Mouse (Mus musculus) megakaryocyte, adult 5-6 weeks (primary cell): Measurements from ENCODE around the gene Pls3. TPM values are rescaled to one million over a fixed set of nuclear protein-coding genes. Genes with fewer than 3 reads are reported as not detected.

Experiments
- ATAC-seq: 2 replicates; pipeline ENCODE4 v1.8.0; 2016; ENCODE audit warnings: mild to moderate bottlenecking, inconsistent platforms; ENCODE audit not compliant: poor library complexity, severe bottlenecking
- total RNA-seq, 2 experiments: library from RNA; stranded (forward) in 1 of 2; stranded (reverse) in 1 of 2; fragments of 153-499, 151-499 nt in 1 of 2; fragments of 221-1000, 200-1000 nt in 1 of 2; gene quantifications; 2 replicates each; pipeline versions ENCODE4 v1.2.3 to v1.2.4; 2015 to 2017

Pls3 gene
- total RNA-seq (2015) = 2.7 and 3.2 TPM in 2 replicates
- 2.2 and 2.4 TPM in 2 replicates for total RNA-seq (2017)

DNA sequence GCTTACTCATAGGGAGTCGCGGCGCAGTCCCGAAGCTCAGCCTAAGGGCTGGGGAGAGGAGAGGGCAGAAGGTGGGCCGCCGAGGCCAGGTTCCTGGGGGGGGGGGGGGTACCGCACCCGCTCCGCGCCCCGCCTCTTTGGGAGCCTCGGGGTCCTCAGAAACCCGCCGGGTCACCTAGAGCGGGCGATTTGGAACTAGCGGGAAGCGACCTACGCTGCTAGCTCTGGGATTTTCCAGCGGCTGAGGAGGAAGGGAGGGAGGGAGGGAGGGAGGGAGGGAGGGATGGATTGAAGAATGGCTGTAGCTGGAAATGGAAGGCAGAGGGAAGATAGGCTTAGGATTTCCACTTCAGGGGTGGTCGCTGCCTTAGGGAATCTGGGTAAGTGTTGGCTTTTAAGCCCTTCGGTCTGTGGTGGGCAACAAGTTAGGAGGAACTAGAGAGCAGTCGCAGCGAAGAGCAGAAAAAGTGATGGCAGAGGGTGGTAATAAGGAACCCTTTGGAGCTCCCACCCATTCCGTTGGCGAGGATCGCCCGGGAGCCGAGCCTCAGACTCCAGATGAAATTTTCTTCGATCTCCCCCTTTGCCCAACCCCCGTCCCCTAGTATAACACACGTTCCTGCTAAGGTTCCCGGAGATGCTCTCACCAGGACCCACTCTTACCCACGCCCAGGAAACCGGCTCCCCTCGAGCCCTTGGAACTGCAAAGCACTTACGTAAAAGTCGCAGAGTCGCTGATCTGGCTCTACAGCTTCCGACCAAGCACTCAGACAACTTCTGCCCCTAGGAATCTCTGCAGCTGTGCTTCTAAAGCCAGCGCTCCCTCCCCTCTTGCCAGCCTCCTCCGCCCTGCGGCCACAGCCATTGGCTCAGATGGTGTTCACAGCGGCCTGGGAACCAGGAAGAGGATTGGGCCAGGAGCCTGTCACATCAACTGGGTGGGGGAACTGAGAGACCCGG is at the start of gene Pls3:
Pls3 (minus strand) TSS at position 851 of the 960 bp plus-strand sequence.
- ATAC-seq = peak; percentile 98

DNA sequence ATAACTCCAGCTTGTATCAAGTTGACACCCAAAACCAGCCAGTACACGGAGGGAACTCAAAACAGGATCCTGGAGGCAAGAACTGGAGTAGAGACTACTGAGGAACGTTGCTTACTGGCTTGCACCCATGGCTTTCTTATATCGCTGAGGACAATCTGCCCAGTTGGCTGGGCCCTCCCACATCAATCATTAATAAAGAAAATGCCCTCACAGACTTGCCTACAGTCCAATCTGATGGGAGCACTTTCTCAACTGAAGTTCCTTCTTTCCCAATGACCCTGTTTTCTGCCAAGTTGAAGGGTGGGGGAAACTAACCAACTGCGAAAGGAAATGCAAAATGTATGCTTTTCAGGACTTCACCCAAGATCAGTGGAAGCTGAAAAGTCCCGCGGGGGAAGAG is 20.7 kb upstream of the Pls3 start:
- no peak for ATAC-seq

DNA sequence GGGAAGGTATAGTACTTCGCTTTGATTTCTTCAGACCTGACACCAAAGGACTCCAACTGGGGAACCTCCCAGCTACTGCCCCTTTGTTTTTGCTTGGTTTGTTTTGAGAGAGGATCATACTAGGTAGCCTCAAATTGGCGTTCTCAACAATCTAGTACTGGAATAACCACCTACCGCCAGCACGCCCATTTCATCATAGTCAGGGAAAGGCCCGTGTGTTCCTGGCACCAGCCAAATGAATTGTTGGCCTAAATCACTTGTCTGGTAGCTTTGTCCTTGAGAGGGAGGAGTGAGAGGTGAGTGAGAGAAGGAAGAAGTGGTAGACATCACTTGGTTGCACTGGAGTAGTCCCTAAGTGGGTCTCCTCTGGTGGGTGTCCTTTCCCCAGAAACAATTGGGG is 584 bp upstream of the Pls3 start:
- no peak for ATAC-seq

- no peak for ATAC-seq
Measured at GRCm38 (mm10) chrX:75873813-75874212, 1.2 kb downstream of the Pls3 start.

DNA sequence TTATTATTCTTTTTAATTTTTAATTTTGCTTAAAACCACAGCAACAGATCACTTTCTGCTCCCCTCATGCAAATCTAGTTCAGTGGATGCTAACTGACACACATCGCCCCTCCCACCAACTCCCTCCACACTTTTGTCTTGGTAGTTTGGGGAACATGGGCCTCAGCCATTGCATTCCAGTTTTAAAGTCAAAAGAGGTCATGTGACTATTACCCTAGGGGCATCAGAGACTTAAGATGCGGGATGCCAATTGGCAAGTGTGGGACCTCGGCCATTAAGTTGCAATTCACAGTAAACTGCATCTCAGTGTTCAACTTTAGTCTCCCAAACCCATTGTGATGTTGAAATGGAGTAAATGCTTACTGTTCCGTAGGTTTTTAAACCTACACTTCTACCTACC is 1.7 kb downstream of the Pls3 start:
- ATAC-seq = no peak

GRCm38 (mm10) chrX:75871855-75872254 is 3.1 kb downstream of the Pls3 start:
- ATAC-seq = no peak

GRCm38 (mm10) chrX:75861715-75862114 is 13.3 kb downstream of the Pls3 start:
- ATAC-seq = no peak

- no peak for ATAC-seq
Measured at GRCm38 (mm10) chrX:75854294-75854693, 20.7 kb downstream of the Pls3 start.

DNA sequence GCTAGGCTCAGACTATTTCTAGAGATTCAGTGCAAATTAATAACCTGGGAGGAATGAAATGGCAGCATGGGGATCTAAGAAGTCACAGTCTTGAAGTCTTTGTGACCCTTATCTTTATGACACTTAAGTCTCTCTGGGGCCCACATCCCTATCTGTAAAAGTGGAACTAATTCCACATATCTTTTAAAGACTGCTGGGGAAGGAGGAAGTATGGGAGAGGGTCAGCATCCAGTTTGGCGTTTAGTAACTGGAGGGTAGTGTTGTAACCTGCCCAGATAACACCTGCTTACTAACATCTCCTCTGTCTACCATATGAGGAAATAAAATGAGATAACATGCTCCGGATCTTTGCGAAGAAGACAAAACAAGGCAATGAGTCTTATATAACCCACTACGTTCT is 30.7 kb downstream of the Pls3 start:
- no peak for ATAC-seq

GRCm38 (mm10) chrX:75842835-75843234 is 32.1 kb downstream of the Pls3 start:
- ATAC-seq = no peak

DNA sequence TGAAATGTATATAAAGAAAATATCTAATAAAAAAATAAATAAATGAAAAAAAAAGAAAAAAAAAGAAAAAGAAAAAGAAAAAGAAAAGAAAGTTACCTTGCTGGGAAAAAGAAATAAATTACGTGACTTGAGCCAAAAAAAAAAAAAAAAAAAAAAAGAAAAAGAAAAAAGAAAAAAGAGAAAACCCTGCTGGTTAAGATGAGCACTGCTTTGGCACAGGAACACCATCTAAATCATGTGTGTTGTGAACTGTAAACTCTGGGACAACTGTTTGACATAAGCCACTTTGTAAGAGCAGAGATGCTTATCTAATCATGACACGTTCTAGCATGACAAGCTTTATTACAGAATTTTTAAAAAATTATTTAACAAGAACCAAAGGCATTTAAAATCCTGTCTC is 32.9 kb downstream of the Pls3 start:
- no peak for ATAC-seq

DNA sequence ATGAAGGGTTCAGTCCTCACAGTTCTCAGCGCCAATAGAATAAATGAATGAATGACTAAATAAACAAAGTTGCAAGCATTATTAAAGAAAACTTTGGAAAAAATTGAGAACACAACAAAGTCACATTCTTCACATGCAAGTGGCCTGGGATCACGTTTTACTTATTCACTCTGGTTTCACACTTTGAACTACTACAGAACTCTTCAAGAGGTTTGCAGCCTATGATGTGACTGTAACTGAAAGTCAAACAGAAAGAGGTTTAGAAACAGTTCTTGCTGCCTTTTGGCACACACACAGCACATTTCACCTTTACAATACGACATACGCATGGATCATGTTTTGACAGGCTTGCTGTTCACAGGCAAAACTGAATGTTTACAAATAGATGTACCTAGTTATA is 34.7 kb downstream of the Pls3 start:
- ATAC-seq = no peak

DNA sequence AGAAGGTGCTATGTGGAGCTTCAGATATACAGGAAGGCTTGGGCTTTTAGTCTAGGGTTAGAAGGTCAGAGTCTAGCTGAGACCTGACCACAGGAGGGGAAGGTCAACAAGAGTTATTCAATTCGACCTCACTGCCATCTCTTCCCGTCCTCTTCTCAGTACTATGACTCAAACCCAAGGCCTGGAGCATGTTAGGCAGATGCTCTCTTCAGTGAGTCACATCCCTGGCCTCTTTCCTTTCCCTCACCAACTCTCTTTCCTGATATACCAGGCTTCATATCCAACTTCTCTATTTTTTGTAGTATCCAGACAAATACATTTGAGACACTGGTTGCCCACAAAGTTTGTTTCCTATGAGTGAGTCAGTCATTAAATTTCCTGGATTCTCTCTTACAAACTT is 40.1 kb downstream of the Pls3 start:
- ATAC-seq = no peak

- no peak for ATAC-seq
Measured at GRCm38 (mm10) chrX:75834286-75834685, 40.7 kb downstream of the Pls3 start.

DNA sequence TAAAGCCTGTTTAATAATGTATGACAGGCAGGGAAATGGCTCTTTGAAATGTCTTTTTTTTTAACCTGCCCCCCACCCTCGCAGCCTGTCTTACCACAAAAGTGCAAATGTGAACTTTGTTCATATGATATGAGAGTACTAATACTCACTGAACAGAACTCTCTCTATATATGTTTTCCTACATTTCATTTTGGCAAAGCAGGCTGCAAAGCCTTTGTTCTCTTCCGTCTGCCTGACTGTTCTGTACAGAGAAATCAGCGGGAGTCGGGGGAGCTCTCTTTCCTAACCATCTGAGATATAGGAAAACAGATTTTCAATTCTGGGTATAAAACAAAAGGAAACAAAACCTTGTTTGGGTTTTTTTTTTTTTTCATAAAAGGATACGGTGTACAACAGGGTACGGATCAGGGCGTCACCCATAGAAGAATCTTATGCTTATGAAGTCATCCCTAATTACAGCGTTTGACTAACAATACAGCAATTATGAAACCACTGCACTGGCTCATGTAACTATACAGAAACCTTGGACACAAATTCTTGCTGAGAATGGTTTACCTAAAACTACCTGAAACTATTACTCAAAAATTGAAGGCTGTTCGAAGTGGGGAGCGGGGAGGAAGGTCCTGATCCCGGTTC is 41.9 kb downstream of the Pls3 start:
- no peak for ATAC-seq

- no peak for ATAC-seq
Measured at GRCm38 (mm10) chrX:75829867-75830255, 45.1 kb downstream of the Pls3 start.

DNA sequence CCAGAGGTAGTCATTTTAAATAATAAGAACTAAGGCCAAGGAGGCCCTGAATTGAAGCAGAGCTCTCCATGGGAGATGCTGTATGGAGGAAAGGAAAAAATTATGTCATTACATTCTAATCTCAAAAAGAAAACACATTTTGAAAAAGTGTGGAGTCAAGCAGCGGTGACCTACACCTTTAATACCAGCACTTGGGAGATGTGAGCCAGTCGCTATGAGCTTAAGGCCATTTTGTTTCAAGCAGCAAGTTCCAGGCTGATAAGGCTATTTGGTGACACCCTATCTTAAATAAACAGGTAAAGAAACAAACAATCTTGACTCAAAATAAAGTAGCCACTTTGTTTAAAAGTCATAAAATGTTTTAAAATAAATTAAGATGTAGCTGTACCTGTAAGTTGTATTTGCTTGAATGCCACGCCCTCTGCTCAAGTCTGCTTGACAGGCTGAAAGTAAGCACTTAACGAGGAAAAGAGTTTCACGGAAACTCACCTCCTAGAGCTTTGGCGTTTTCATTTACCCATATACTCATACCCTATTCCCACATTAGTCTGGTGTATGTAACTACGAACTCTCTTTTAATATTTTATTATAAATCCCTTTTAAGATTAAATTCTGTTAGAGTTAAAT is 45.6 kb downstream of the Pls3 start:
- ATAC-seq = no peak

- ATAC-seq = no peak
Measured at GRCm38 (mm10) chrX:75818647-75819271, 56.2 kb downstream of the Pls3 start.

DNA sequence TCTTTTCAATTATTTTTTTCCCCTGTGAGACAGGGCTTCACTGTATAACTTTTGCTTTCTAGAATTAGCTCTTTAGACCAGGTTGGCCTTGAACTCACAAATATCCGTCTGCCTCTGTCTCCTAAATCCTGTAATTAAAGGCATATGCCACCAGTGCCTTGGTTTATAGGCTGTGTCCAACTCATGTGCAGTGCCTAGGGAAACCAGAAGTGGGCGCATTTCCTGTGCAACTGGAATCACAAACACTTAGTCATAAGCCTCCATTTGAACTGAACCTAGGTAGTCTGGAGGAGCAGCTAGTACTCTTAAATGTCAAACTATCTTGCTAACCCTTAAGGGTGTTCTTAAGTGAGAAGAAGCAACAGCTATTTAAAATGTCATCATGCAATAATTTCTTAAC is 60.0 kb downstream of the Pls3 start:
- no peak for ATAC-seq

DNA sequence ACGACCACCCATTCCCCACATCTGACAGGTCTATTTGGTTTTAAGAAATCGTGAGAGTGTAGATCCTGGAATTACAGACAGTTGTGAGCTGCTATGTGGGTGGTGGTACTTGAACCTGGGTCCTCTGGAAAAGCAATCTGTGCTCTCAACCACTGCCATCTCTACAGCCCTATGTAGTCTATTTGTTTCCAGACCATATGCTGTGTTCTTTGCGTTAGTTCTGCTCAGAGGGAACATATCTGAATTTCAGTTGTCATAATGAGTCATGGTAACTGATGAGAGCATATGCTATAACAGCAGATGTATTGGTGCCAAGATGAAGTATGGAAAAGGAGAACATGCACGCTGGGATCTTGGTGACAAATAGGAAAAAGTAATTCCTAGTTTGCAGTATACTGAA is 60.9 kb downstream of the Pls3 start:
- no peak for ATAC-seq

DNA sequence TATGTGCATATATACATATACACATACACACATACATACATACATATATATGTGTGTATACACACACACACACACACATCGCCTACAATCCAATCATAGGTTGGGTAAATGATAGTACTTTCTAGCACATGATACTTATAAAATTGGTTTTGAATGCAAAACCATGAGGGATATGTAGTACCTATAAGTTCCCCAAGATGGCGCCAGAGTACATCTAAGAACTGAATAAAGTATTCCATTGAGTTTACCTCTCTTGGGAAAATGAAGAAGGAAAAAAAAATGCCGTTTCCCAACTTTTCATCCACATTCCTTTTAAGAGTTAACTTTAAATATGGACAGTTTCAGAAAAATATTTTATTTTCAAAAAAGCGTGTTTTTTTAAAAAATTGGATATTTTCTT is 78.4 kb downstream of the Pls3 start:
- no peak for ATAC-seq
